ENCODE assay signal across 29 mouse cellular contexts in the genomic region with DNA sequence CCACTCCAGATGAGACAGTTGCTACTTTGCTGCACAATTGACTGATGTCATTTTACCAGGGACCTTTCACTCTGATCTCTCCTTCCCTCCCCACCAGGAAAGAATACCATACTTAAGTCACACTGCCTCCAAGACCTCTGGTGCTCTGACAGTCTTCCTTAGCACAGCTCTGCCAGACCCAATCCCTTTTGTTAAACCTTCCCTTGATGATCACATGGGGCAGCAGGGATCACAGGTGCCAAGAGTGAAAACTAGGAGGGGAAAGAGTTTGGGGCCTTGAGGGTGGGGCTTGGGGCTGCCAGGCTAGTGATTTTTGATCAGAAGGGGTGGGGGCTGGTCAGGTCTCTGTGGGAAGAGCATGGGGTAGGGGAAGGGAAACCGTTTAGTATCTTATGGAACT. TPM values are rescaled to one million over a fixed set of nuclear protein-coding genes. Genes with fewer than 3 reads are reported as not detected.
DNase-seq lines count a peak whose midpoint lies in the region; ATAC-seq and TF ChIP-seq lines count a peak whose summit lies in the region.
"Had no signal": no experiment of that assay in that cellular context is flagged by ENCODE, and none has a peak within 500 bp of the region (broad histone marks: within the 10 kb centered on the region; RNA-seq: fewer than 3 reads in every experiment).

No protein-coding gene starts in this region.

- H3K9ac ChIP-seq in heart, embryonic 13.5 days: no peak overlapping the region
- H3K9ac ChIP-seq in embryonic facial prominence, embryonic 14.5 days (ENCODE audit: low read depth, low read length): no peak overlapping the region
- H3K9ac ChIP-seq in stomach, postnatal 0 days (ENCODE audit: low read length): no peak overlapping the region
- H3K9ac ChIP-seq: forebrain, embryonic 12.5 days; forebrain, embryonic 15.5 days; hindbrain, embryonic 15.5 days had no signal

- no peak for TF ChIP-seq EP300 in stomach, postnatal 0 days (optimal IDR thresholded peaks at IDR 0.05)

- intact Hi-C loops in heart, postnatal 25 days (cut with DNase I): no loop called here
- intact Hi-C loops in gastrocnemius, postnatal 14 days (cut with DNase I; ENCODE audit: low total_unique reads): no loop called here

- no peak for ATAC-seq in heart, embryonic 13.5 days (ENCODE audit: extremely low read depth, insufficient number of reproducible peaks, low FRiP score, low TSS enrichment)
- 0 out of 2 replicates have a peak, but pooled peaks have one; percentile 15 for ATAC-seq in embryonic facial prominence, embryonic 14.5 days (ENCODE audit: low read depth)
- ATAC-seq in stomach, postnatal 0 days (ENCODE audit: low FRiP score, low TSS enrichment): peak; percentile 64; the same call in 1 of the 2 replicates
- ATAC-seq: forebrain, embryonic 15.5 days; intestine, postnatal 0 days had no signal

- H3K4me3 ChIP-seq in heart, embryonic 13.5 days: no peak overlapping the region
- no peak overlapping the region for H3K4me3 ChIP-seq in embryonic facial prominence, embryonic 14.5 days (ENCODE audit: low read depth, low read length)
- no peak overlapping the region for H3K4me3 ChIP-seq in stomach, postnatal 0 days (ENCODE audit: low read depth, low read length)
- H3K4me3 ChIP-seq: erythroblast, embryonic 14.5 days; forebrain, embryonic 12.5 days; forebrain, embryonic 15.5 days; heart, adult 2 months; heart, embryonic 10.5 days; hindbrain, embryonic 15.5 days had no signal

- no peak for TF ChIP-seq CTCF in stomach, postnatal 0 days (IDR thresholded peaks at IDR 0.05; ENCODE audit: low read depth)

- DNase-seq in heart, postnatal 25 days (ENCODE audit: low spot score): no peak
- DNase-seq in ZHBTc4 (ENCODE audit: low read depth, low spot score): peak; percentile 23
- no peak for DNase-seq in embryonic facial prominence, embryonic 14.5 days (ENCODE audit: low spot score)
- DNase-seq in stomach, postnatal 0 days (ENCODE audit: low spot score): no peak
- no peak for DNase-seq in gastrocnemius, postnatal 14 days
- DNase-seq in frontal cortex, postnatal 14 days (ENCODE audit: low spot score in 2 of 2): no peak
- DNase-seq: adrenal gland, adult 2 months; adrenal gland, postnatal 14 days; cerebellum, adult 11-12 months; cerebellum, adult 8-10 months; cerebellum, postnatal 10 days; cerebellum, postnatal 36 days; embryo, embryonic 11 days; gastrocnemius, postnatal 10 days; heart, adult 2 months; heart, postnatal 4 days; kidney, adult 2 months had no signal

- peaks cover 50% of the 10 kb centered on the region for H3K36me3 ChIP-seq in heart, embryonic 13.5 days
- peaks cover 42% of the 10 kb centered on the region for H3K36me3 ChIP-seq in embryonic facial prominence, embryonic 14.5 days (ENCODE audit: control insufficient read depth, insufficient read depth, low read length)
- no peaks in the 10 kb centered on the region for H3K36me3 ChIP-seq in stomach, postnatal 0 days (ENCODE audit: control insufficient read depth, insufficient read depth, low read length)

- no peak overlapping the region for H3K4me2 ChIP-seq in heart, embryonic 13.5 days
- H3K4me2 ChIP-seq in embryonic facial prominence, embryonic 14.5 days (ENCODE audit: low read depth, low read length): no peak overlapping the region
- no peak overlapping the region for H3K4me2 ChIP-seq in stomach, postnatal 0 days (replicated peaks; ENCODE audit: low read depth)
- H3K4me2 ChIP-seq: forebrain, embryonic 12.5 days; forebrain, embryonic 15.5 days; hindbrain, embryonic 15.5 days had no signal

- no peaks in the 10 kb centered on the region for H3K27me3 ChIP-seq in heart, embryonic 13.5 days (replicated peaks)
- no peaks in the 10 kb centered on the region for H3K27me3 ChIP-seq in embryonic facial prominence, embryonic 14.5 days (replicated peaks; ENCODE audit: control insufficient read depth, insufficient read depth, low read length)
- H3K27me3 ChIP-seq in stomach, postnatal 0 days (ENCODE audit: control insufficient read depth, insufficient read depth, low read length): no peaks in the 10 kb centered on the region
- H3K27me3 ChIP-seq: forebrain, embryonic 12.5 days; forebrain, embryonic 15.5 days; hindbrain, embryonic 15.5 days had no signal

- H3K9me3 ChIP-seq in heart, embryonic 13.5 days: no peaks in the 10 kb centered on the region
- no peaks in the 10 kb centered on the region for H3K9me3 ChIP-seq in embryonic facial prominence, embryonic 14.5 days (ENCODE audit: control insufficient read depth, low read length)
- H3K9me3 ChIP-seq in stomach, postnatal 0 days (ENCODE audit: control insufficient read depth, low read length): no peaks in the 10 kb centered on the region
- H3K9me3 ChIP-seq: forebrain, embryonic 12.5 days; forebrain, embryonic 15.5 days; heart, embryonic 10.5 days; hindbrain, embryonic 15.5 days had no signal

- H3K27ac ChIP-seq in heart, embryonic 13.5 days (replicated peaks): peak overlapping the region; percentile 42; the same call in 1 of the 2 replicates
- no peak overlapping the region for H3K27ac ChIP-seq in embryonic facial prominence, embryonic 14.5 days (replicated peaks; ENCODE audit: low read depth, low read length)
- no peak overlapping the region for H3K27ac ChIP-seq in stomach, postnatal 0 days (replicated peaks)
- H3K27ac ChIP-seq: forebrain, embryonic 12.5 days; forebrain, embryonic 15.5 days; heart, adult 2 months; heart, embryonic 10.5 days; hindbrain, embryonic 15.5 days had no signal

- 70% methylated on average over 1 of the region's 1 CpGs for WGBS in heart, embryonic 13.5 days
- 70% methylated on average over 1 of the region's 1 CpGs for WGBS in embryonic facial prominence, embryonic 14.5 days
- 85% methylated on average over 1 of the region's 1 CpGs for WGBS in stomach, postnatal 0 days

- peaks cover 17% of the 10 kb centered on the region for H3K4me1 ChIP-seq in heart, embryonic 13.5 days
- H3K4me1 ChIP-seq in embryonic facial prominence, embryonic 14.5 days (ENCODE audit: control insufficient read depth, insufficient read depth, low read length): no peaks in the 10 kb centered on the region
- H3K4me1 ChIP-seq in stomach, postnatal 0 days (replicated peaks; ENCODE audit: control insufficient read depth, insufficient read depth): no peaks in the 10 kb centered on the region
- H3K4me1 ChIP-seq: forebrain, embryonic 12.5 days; forebrain, embryonic 15.5 days; hindbrain, embryonic 15.5 days had no signal

RNA-seq across cellular contexts. Expression of gene Ccnt2, which starts 22.8 kb away (rescaled TPM):
- 56.9 and 62.6 TPM in 2 replicates for polyA plus RNA-seq in heart, embryonic 13.5 days (2015; fragmentation: Nextera tagmentation; extraction: Ambion mirVana)
- total RNA-seq in heart, postnatal 25 days (2021): 10 to 100 TPM; 28.0 to 28.2 TPM
- 51.4 and 65.1 TPM in 2 replicates for polyA plus RNA-seq in embryonic facial prominence, embryonic 14.5 days (2014; fragmentation: Nextera tagmentation; extraction: Ambion mirVana)
- 24.7 and 30.1 TPM in 2 replicates for polyA plus RNA-seq in stomach, postnatal 0 days (2015; fragmentation: Nextera tagmentation; extraction: Ambion mirVana)
- 10 to 100 TPM; 18.5 to 23.0 TPM for total RNA-seq in gastrocnemius, postnatal 14 days (2021)

RNA-seq across cellular contexts. Expression of gene Map3k19, which starts 58.1 kb away (rescaled TPM):
- 0.04 TPM in 1 of 2 replicates, not detected in the other for polyA plus RNA-seq in heart, embryonic 13.5 days (2015; fragmentation: Nextera tagmentation; extraction: Ambion mirVana)
- not detected for total RNA-seq in heart, postnatal 25 days (2021)
- 0.25 and 0.95 TPM in 2 replicates for polyA plus RNA-seq in embryonic facial prominence, embryonic 14.5 days (2014; fragmentation: Nextera tagmentation; extraction: Ambion mirVana)
- polyA plus RNA-seq in stomach, postnatal 0 days (2015; fragmentation: Nextera tagmentation; extraction: Ambion mirVana): not detected in 2 replicates
- total RNA-seq in gastrocnemius, postnatal 14 days (2021): not detected
- total RNA-seq: heart, postnatal 4 days; MEL had no signal
- polyA plus RNA-seq: embryonic facial prominence, embryonic 11.5 days; erythroblast, embryonic 14.5 days; heart, embryonic 10.5 days; heart, embryonic 14.5 days; heart, postnatal 0 days; intestine, embryonic 14.5 days; intestine, postnatal 0 days had no signal
